Mouse (Mus musculus) embryonic facial prominence, embryonic 11.5 days (tissue): ENCODE measurements around the gene Prss40. TPM values are rescaled to one million over a fixed set of nuclear protein-coding genes. Genes with fewer than 3 reads are reported as not detected.

Experiments used
- ATAC-seq: fragments of 200-750 bp; cut with Nextera tagmentation; replicated peaks from 2 replicates; pipeline ENCODE4 v1.8.0; 2017; ENCODE audit warnings: low read depth; ENCODE audit not compliant: insufficient number of reproducible peaks, low FRiP score, low TSS enrichment
- DNase-seq: peaks from one replicate; pipeline ENCODE4 v3.0.0-alpha.2; 2015; ENCODE audit warnings: low spot score
- H3K27ac ChIP-seq: fragments of 300-500 bp; sonication (generic); replicated peaks from 2 replicates; pipeline ENCODE4 v1.5.1; 2014; ENCODE audit warnings: mild to moderate bottlenecking, low read depth, low read length, control low read depth
- H3K27me3 ChIP-seq: fragments of 300-500 bp; sonication (generic); 2 replicates; pipeline ENCODE4 v1.6.1; 2014; ENCODE audit warnings: mild to moderate bottlenecking, low read length, moderate library complexity, mixed read lengths; ENCODE audit not compliant: control insufficient read depth, insufficient read depth
- H3K36me3 ChIP-seq: fragments of 300-500 bp; sonication (generic); replicated peaks from 2 replicates; pipeline ENCODE4 v1.6.1; 2014; ENCODE audit warnings: low read depth, mild to moderate bottlenecking, low read length, moderate library complexity, mixed read lengths; ENCODE audit not compliant: control insufficient read depth, insufficient read depth
- H3K4me1 ChIP-seq: fragments of 300-500 bp; sonication (generic); 2 replicates; pipeline ENCODE4 v1.6.1; 2014; ENCODE audit warnings: low read length, mixed read lengths; ENCODE audit not compliant: control insufficient read depth, insufficient read depth
- H3K4me2 ChIP-seq: fragments of 300-500 bp; sonication (generic); 2 replicates; pipeline ENCODE4 v1.6.1; 2014; ENCODE audit warnings: low read depth, mild to moderate bottlenecking, control low read depth, low read length, moderate library complexity
- H3K4me3 ChIP-seq: fragments of 300-500 bp; sonication (generic); 2 replicates; pipeline ENCODE4 v1.5.1; 2014; ENCODE audit warnings: low read depth, low read length, control low read depth
- H3K9ac ChIP-seq: fragments of 300-500 bp; sonication (generic); replicated peaks from 2 replicates; pipeline ENCODE4 v1.6.1; 2014; ENCODE audit warnings: mild to moderate bottlenecking, control low read depth, low read length
- H3K9me3 ChIP-seq: fragments of 300-500 bp; sonication (generic); replicated peaks from 2 replicates; pipeline ENCODE4 v1.6.1; 2016; ENCODE audit warnings: mild to moderate bottlenecking, low read length, inconsistent platforms, mixed read lengths; ENCODE audit not compliant: control insufficient read depth
- WGBS: fragments of 180-500 bp; shearing (Covaris S2); extraction: QIAGEN DNeasy Blood & Tissue Kit; methylation state at CpG from one replicate; pipeline ENCODE4 v1.1.7; 2014; 5-methylcytosine and 5-hydroxymethylcytosine counted together
- polyA plus RNA-seq: library from polyadenylated mRNA; unstranded; fragments of >200 nt; fragmentation: Nextera tagmentation; extraction: Ambion mirVana; gene quantifications from 2 replicates; pipeline ENCODE4 v1.2.1, GENCODE M21; 2014

Gene Prss40
- polyA plus RNA-seq, 1 experiment from 2014 or later: not detected

DNA sequence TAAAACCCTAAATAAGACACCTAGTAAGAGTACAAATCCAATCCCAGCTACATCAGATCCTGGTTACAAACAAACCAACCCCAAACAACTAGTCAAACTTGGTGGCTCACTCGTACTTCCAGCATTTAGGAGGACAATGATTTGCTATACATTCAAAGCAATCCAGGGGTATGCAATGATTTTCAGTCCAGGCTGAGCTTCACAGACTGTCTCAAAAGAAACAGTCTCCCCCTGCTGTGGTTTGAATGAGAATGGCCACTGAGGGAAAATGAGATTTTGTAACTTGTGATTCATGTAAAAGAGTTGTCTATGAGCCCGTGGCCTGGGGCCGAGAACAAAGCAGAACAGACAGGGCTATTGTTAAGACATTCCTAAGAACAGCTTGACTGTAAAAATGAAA lies 52.8 kb downstream of the Prss40 start:
- ATAC-seq (no peak), DNase-seq (no peak)
- 90% methylated on average over 3 of the region's 3 CpGs for WGBS
- Histone ChIP-seq H3K9me3 (no peaks in the 10 kb centered on the region), H3K4me1 (no peaks in the 10 kb centered on the region), H3K36me3 (no peaks in the 10 kb centered on the region), H3K27me3 (no peaks in the 10 kb centered on the region), H3K4me2 (no peak overlapping the region), H3K27ac (no peak overlapping the region), H3K4me3 (no peak overlapping the region), H3K9ac (no peak overlapping the region)

DNA sequence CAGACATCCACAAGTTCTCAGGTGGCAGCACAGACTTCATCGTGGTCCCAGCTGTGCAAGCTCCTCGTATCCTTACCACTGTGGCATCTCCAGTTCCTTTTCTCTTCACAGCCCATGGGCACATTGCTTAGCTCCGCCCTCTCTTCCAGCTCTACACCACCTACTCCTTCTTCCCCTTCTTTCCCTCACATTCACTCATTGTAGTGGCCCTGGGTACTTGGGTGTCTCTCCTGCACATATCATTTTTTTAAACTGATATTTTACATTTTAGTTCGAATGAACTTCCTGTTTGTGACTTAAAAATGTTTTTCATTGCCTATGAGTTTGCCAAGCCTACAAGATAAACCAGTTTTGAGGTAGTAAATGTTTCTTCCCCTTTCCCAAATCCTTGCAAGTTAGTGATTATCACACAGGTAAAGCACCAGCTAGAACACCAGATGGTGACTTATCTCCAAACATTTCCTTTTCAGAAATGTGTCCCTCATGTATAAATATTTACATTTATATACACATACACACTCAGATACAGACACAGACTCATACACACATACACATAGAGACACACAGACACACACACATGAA lies 54.7 kb downstream of the Prss40 start:
- H3K36me3 ChIP-seq: no peaks in the 10 kb centered on the region
- H3K4me3 ChIP-seq: no peak overlapping the region
- 81% methylated on average over 4 of the region's 4 CpGs for WGBS
- no peak overlapping the region for H3K9ac ChIP-seq
- no peak overlapping the region for H3K27ac ChIP-seq
- ATAC-seq (no peak), DNase-seq (no peak)
- no peaks in the 10 kb centered on the region; the same call in 1 of the 2 replicates for H3K27me3 ChIP-seq
- H3K4me2 ChIP-seq: no peak overlapping the region
- no peaks in the 10 kb centered on the region for H3K4me1 ChIP-seq
- no peaks in the 10 kb centered on the region for H3K9me3 ChIP-seq

GRCm38 (mm10) chr1:34505307-34505706 lies 55.4 kb downstream of the Prss40 start:
- Histone ChIP-seq H3K9ac (no peak overlapping the region), H3K4me3 (no peak overlapping the region), H3K27ac (no peak overlapping the region), H3K9me3 (no peaks in the 10 kb centered on the region), H3K36me3 (no peaks in the 10 kb centered on the region), H3K4me1 (no peaks in the 10 kb centered on the region), H3K27me3 (no peaks in the 10 kb centered on the region; the same call in 1 of the 2 replicates), H3K4me2 (no peak overlapping the region)
- ATAC-seq: no peak
- WGBS: 57% methylated on average over 7 of the region's 7 CpGs
- no peak for DNase-seq

- 44% methylated on average over 3 of the region's 3 CpGs for WGBS
- Histone ChIP-seq H3K4me2 (no peak overlapping the region), H3K27me3 (no peaks in the 10 kb centered on the region; the same call in 1 of the 2 replicates), H3K27ac (no peak overlapping the region), H3K4me1 (no peaks in the 10 kb centered on the region), H3K9me3 (no peaks in the 10 kb centered on the region), H3K36me3 (no peaks in the 10 kb centered on the region), H3K9ac (no peak overlapping the region), H3K4me3 (no peak overlapping the region)
- no peak for DNase-seq
- no peak for ATAC-seq
These were observed 57.8 kb downstream of the Prss40 start for GRCm38 (mm10) chr1:34502991-34503390.

Other genes starting within 250 kb of the Prss40 start
- gene Ccdc115, start 121.3 kb downstream of the Prss40 start, polyA plus RNA-seq: 51.9 and 55.4 TPM in 2 replicates
- 93.4 and 104 TPM in 2 replicates for gene Imp4, start 121.1 kb downstream of the Prss40 start, polyA plus RNA-seq
- gene Ptpn18, start 101.2 kb downstream of the Prss40 start, polyA plus RNA-seq: 4.2 and 8.6 TPM in 2 replicates
- gene Prss39, start 62.5 kb downstream of the Prss40 start, polyA plus RNA-seq: not detected in 2 replicates
- gene Cfc1, start 25.3 kb downstream of the Prss40 start, polyA plus RNA-seq: not detected in 2 replicates
- 0.48 and 0.93 TPM in 2 replicates for gene Amer3, start 18.7 kb upstream of the Prss40 start, polyA plus RNA-seq